Mouse (Mus musculus) liver, adult 2 months (tissue): ENCODE results near the gene Slc30a9.

Experiments used
- CTCF ChIP-seq: fragments of 200-500 bp; IDR thresholded peaks from 2 replicates; pipeline ENCODE4 v1.5.1; 2011; ENCODE audit warnings: low read depth, low read length, control low read depth
- POLR2A ChIP-seq: fragments of 200-500 bp; IDR thresholded peaks from 2 replicates; pipeline ENCODE4 v1.6.1; 2011; ENCODE audit warnings: low read length, control low read depth; ENCODE audit not compliant: insufficient read depth; ENCODE audit errors: extremely low read depth

- no peak for TF ChIP-seq CTCF
- TF ChIP-seq POLR2A, result no peak
These were observed 97.6 kb downstream of the Slc30a9 start for GRCm38 (mm10) chr5:67404380-67404779.
